Mouse (Mus musculus) bone marrow, adult 2 months (tissue): ENCODE data around the gene Prdm16.

ENCODE experiments used
- CTCF ChIP-seq: fragments of 200-500 bp; IDR thresholded peaks from 2 replicates; pipeline ENCODE4 v1.5.1; 2011; ENCODE audit warnings: low read length, control low read depth; ENCODE audit not compliant: control insufficient read depth, insufficient read depth
- POLR2A ChIP-seq: fragments of 200-500 bp; IDR thresholded peaks from 2 replicates; pipeline ENCODE4 v1.6.1; 2011; ENCODE audit warnings: low read depth, mild to moderate bottlenecking, control low read depth, low read length, borderline replicate concordance; ENCODE audit not compliant: control insufficient read depth

- TF ChIP-seq CTCF (no peak), POLR2A (no peak)
These were observed 123.0 kb downstream of the Prdm16 start for GRCm38 (mm10) chr4:154513664-154514063.
